Mouse (Mus musculus): Measurements from ENCODE around the gene Itpka. TPM values are rescaled to one million over a fixed set of nuclear protein-coding genes. Genes with fewer than 3 reads are reported as not detected.

The Itpka gene
- polyA plus RNA-seq, 1 experiment from 2014 or later = 1.3 TPM

- Histone ChIP-seq H3K4me3 (ENCODE audit: low read depth, low read length) (no peak overlapping the region), H3K4me2 (no peak overlapping the region), H3K9ac (no peak overlapping the region), H3K4me1 (ENCODE audit: insufficient read depth) (no peaks in the 10 kb centered on the region), H3K9me3 (ENCODE audit: low read depth, low read length) (no peaks in the 10 kb centered on the region), H3K27me3 (ENCODE audit: insufficient read depth, low read length) (peaks cover 18% of the 10 kb centered on the region), H3K36me3 (ENCODE audit: insufficient read depth) (peaks cover 39% of the 10 kb centered on the region), H3K27ac (ENCODE audit: low read depth) (no peak overlapping the region)
- 76% methylated on average over 4 of the region's 4 CpGs for WGBS
- no peak for TF ChIP-seq CTCF (IDR thresholded peaks at IDR 0.05; ENCODE audit: low read depth)
- DNase-seq (no peak), ATAC-seq (ENCODE audit: insufficient read depth) (no peak)
These were observed 21.8 kb downstream of the Itpka start for GRCm38 (mm10) chr2:119763924-119764323.

- no peak overlapping the region for H3K4me3 ChIP-seq (ENCODE audit: low read depth, low read length)
- H3K9me3 ChIP-seq (ENCODE audit: low read depth, low read length) = no peaks in the 10 kb centered on the region
- H3K36me3 ChIP-seq (ENCODE audit: insufficient read depth) = peaks cover 71% of the 10 kb centered on the region
- WGBS = 93% methylated on average over 6 of the region's 6 CpGs
- H3K27me3 ChIP-seq (ENCODE audit: insufficient read depth, low read length) = no peaks in the 10 kb centered on the region
- DNase-seq (no peak), ATAC-seq (ENCODE audit: insufficient read depth) (no peak)
- no peaks in the 10 kb centered on the region for H3K4me1 ChIP-seq (ENCODE audit: insufficient read depth)
- H3K4me2 ChIP-seq = no peak overlapping the region
- H3K9ac ChIP-seq = no peak overlapping the region
- peak; percentile 41 for TF ChIP-seq CTCF (IDR thresholded peaks at IDR 0.05; ENCODE audit: low read depth)
- H3K27ac ChIP-seq (ENCODE audit: low read depth) = no peak overlapping the region
These were observed 25.1 kb downstream of the Itpka start for GRCm38 (mm10) chr2:119767246-119767645.

- peaks cover 5% of the 10 kb centered on the region for H3K4me1 ChIP-seq (ENCODE audit: insufficient read depth)
- under 1% methylated on average over 44 of the region's 44 CpGs for WGBS
- H3K27me3 ChIP-seq (ENCODE audit: insufficient read depth, low read length) = no peaks in the 10 kb centered on the region
- H3K4me2 ChIP-seq = peak within 1 kb of the TSS; percentile 85
- no peaks in the 10 kb centered on the region for H3K9me3 ChIP-seq (ENCODE audit: low read depth, low read length)
- peak within 1 kb of the TSS; percentile 86 for H3K27ac ChIP-seq (ENCODE audit: low read depth)
- H3K9ac ChIP-seq = peak within 1 kb of the TSS; percentile 70
- peak within 1 kb of the TSS; percentile 66 for H3K4me3 ChIP-seq (ENCODE audit: low read depth, low read length)
- 0 out of 2 replicates have a peak, but pooled peaks have one; percentile 3 for TF ChIP-seq CTCF (IDR thresholded peaks at IDR 0.05; ENCODE audit: low read depth)
- peaks cover 17% of the 10 kb centered on the region for H3K36me3 ChIP-seq (ENCODE audit: insufficient read depth)
- DNase-seq (peak; percentile 94), ATAC-seq (ENCODE audit: insufficient read depth) (peak; percentile 97)
These were observed 45.2 kb downstream of the Itpka start, which contains the start of gene Rpap1 for GRCm38 (mm10) chr2:119787206-119787883. TSS of gene Rpap1 (minus strand) at chr2:119787537.

- Histone ChIP-seq H3K36me3 (ENCODE audit: insufficient read depth) (peaks cover 6% of the 10 kb centered on the region; the same call in 1 of the 2 replicates), H3K27me3 (ENCODE audit: insufficient read depth, low read length) (no peaks in the 10 kb centered on the region), H3K27ac (ENCODE audit: low read depth) (no peak overlapping the region), H3K4me1 (ENCODE audit: insufficient read depth) (peaks cover 5% of the 10 kb centered on the region), H3K9ac (no peak overlapping the region), H3K4me2 (no peak overlapping the region), H3K4me3 (ENCODE audit: low read depth, low read length) (no peak overlapping the region), H3K9me3 (ENCODE audit: low read depth, low read length) (no peaks in the 10 kb centered on the region)
- WGBS = 76% methylated on average over 2 of the region's 2 CpGs
- no peak for TF ChIP-seq CTCF (IDR thresholded peaks at IDR 0.05; ENCODE audit: low read depth)
- DNase-seq (no peak), ATAC-seq (ENCODE audit: insufficient read depth) (no peak)
These were observed 47.9 kb downstream of the Itpka start for GRCm38 (mm10) chr2:119789996-119790395.

- H3K9me3 ChIP-seq (ENCODE audit: low read depth, low read length) = no peaks in the 10 kb centered on the region
- H3K9ac ChIP-seq = no peak within 1 kb of the TSS
- no peak within 1 kb of the TSS for H3K4me2 ChIP-seq
- ATAC-seq (ENCODE audit: insufficient read depth) (no peak), DNase-seq (no peak)
- no peak for TF ChIP-seq CTCF (IDR thresholded peaks at IDR 0.05; ENCODE audit: low read depth)
- H3K4me1 ChIP-seq (ENCODE audit: insufficient read depth) = 0 out of 2 replicates have a peak, but pooled peaks cover 3% of the 10 kb centered on the region
- no peak within 1 kb of the TSS for H3K27ac ChIP-seq (ENCODE audit: low read depth)
- H3K36me3 ChIP-seq (ENCODE audit: insufficient read depth) = no peaks in the 10 kb centered on the region
- no peaks in the 10 kb centered on the region for H3K27me3 ChIP-seq (ENCODE audit: insufficient read depth, low read length)
- H3K4me3 ChIP-seq (ENCODE audit: low read depth, low read length) = no peak within 1 kb of the TSS
- 52% methylated on average over 5 of the region's 5 CpGs for WGBS
These were observed 55.2 kb downstream of the Itpka start, which contains the start of gene Tyro3 for GRCm38 (mm10) chr2:119797279-119797783. TSS of gene Tyro3 (plus strand) at chr2:119797733.

- DNase-seq = peak; percentile 89
- Histone ChIP-seq H3K36me3 (ENCODE audit: insufficient read depth) (peaks cover 3% of the 10 kb centered on the region; the same call in 1 of the 2 replicates), H3K4me2 (peak overlapping the region; percentile 95), H3K9ac (no peak overlapping the region), H3K27me3 (ENCODE audit: insufficient read depth, low read length) (no peaks in the 10 kb centered on the region), H3K4me3 (ENCODE audit: low read depth, low read length) (no peak overlapping the region), H3K4me1 (ENCODE audit: insufficient read depth) (0 out of 2 replicates have a peak, but pooled peaks cover 8% of the 10 kb centered on the region), H3K9me3 (ENCODE audit: low read depth, low read length) (no peaks in the 10 kb centered on the region), H3K27ac (ENCODE audit: low read depth) (no peak overlapping the region)
- WGBS = 9% methylated on average over 13 of the region's 13 CpGs
- peak; percentile 70 for TF ChIP-seq CTCF (IDR thresholded peaks at IDR 0.05; ENCODE audit: low read depth)
- peak; percentile 38; the same call in 1 of the 2 replicates for ATAC-seq (ENCODE audit: insufficient read depth)
These were observed 56.2 kb downstream of the Itpka start for GRCm38 (mm10) chr2:119798246-119798927.

Data from lung, embryonic 14.5 days (tissue).